Mouse (Mus musculus): ENCODE measurements around the gene Mtfmt. TPM values are rescaled to one million over a fixed set of nuclear protein-coding genes. Genes with fewer than 3 reads are reported as not detected.

The Mtfmt gene
- total RNA-seq, 1 experiment from 2014 or later = 12.3 TPM

GRCm38 (mm10) chr9:65427511-65427910 lies 8.1 kb upstream of the Mtfmt start:
- no peak for DNase-seq

- no peak for DNase-seq
Observed at GRCm38 (mm10) chr9:65428003-65428402, 7.6 kb upstream of the Mtfmt start.

- no peak for DNase-seq
Observed at GRCm38 (mm10) chr9:65430401-65430800, 5.2 kb upstream of the Mtfmt start.

GRCm38 (mm10) chr9:65430921-65431320 lies 4.7 kb upstream of the Mtfmt start:
- DNase-seq = no peak

GRCm38 (mm10) chr9:65432236-65432635 lies 3.3 kb upstream of the Mtfmt start:
- peak; percentile 90 for DNase-seq

- peak; percentile 73 for DNase-seq
Observed at GRCm38 (mm10) chr9:65434140-65434539, 1.4 kb upstream of the Mtfmt start.

- DNase-seq = no peak
Observed at GRCm38 (mm10) chr9:65435211-65435610, 371 bp upstream of the Mtfmt start.

GRCm38 (mm10) chr9:65444692-65445091 lies 9.1 kb downstream of the Mtfmt start:
- DNase-seq = no peak

GRCm38 (mm10) chr9:65447951-65448350 lies 12.4 kb downstream of the Mtfmt start:
- no peak for DNase-seq

GRCm38 (mm10) chr9:65458975-65459374 lies 23.4 kb downstream of the Mtfmt start:
- no peak for DNase-seq

GRCm38 (mm10) chr9:65460198-65460597 lies 24.6 kb downstream of the Mtfmt start:
- no peak for DNase-seq

- peak; percentile 99 for DNase-seq
Observed at GRCm38 (mm10) chr9:65460732-65461442, 25.3 kb downstream of the Mtfmt start, which contains the start of gene Spg21. Gene Spg21 (plus strand): TSS chr9:65460947.

GRCm38 (mm10) chr9:65462544-65462943 lies 27.0 kb downstream of the Mtfmt start:
- no peak for DNase-seq

GRCm38 (mm10) chr9:65464161-65464560 lies 28.6 kb downstream of the Mtfmt start:
- peak; percentile 74 for DNase-seq

- no peak for DNase-seq
Observed at GRCm38 (mm10) chr9:65465241-65465640, 29.7 kb downstream of the Mtfmt start.

- DNase-seq = peak; percentile 62
Observed at GRCm38 (mm10) chr9:65467686-65468085, 32.1 kb downstream of the Mtfmt start.

- no peak for DNase-seq
Observed at GRCm38 (mm10) chr9:65472769-65473168, 37.2 kb downstream of the Mtfmt start.

GRCm38 (mm10) chr9:65479158-65479557 lies 43.6 kb downstream of the Mtfmt start:
- DNase-seq = no peak

GRCm38 (mm10) chr9:65480071-65480470 lies 44.5 kb downstream of the Mtfmt start:
- DNase-seq = no peak

GRCm38 (mm10) chr9:65491476-65491875 lies 55.9 kb downstream of the Mtfmt start:
- DNase-seq = no peak

GRCm38 (mm10) chr9:65492351-65492750 lies 56.8 kb downstream of the Mtfmt start:
- DNase-seq = no peak

- DNase-seq = no peak
Observed at GRCm38 (mm10) chr9:65492851-65493250, 57.3 kb downstream of the Mtfmt start.

- DNase-seq = peak; percentile 27
Observed at GRCm38 (mm10) chr9:65502146-65502545, 66.6 kb downstream of the Mtfmt start.

Measured in adrenal gland, postnatal 14 days (tissue).